Mouse (Mus musculus) liver, embryonic 13.5 days (tissue): ENCODE measurements around the gene Zfp341. TPM values are rescaled to one million over a fixed set of nuclear protein-coding genes. Genes with fewer than 3 reads are reported as not detected.

Experiments used
- ATAC-seq: fragments of 200-750 bp; cut with Nextera tagmentation; 2 replicates; pipeline ENCODE4 v1.8.0; 2017; ENCODE audit warnings: low read depth, mild to moderate bottlenecking, moderate number of reproducible peaks, moderate library complexity
- DNase-seq: peaks from one replicate; pipeline ENCODE4 v3.0.0; 2022
- H3K27ac ChIP-seq: fragments of 300-500 bp; sonication (generic); 2 replicates; pipeline ENCODE4 v1.5.1; 2015; ENCODE audit warnings: moderate library complexity, mild to moderate bottlenecking, inconsistent platforms
- H3K27me3 ChIP-seq: fragments of 300-500 bp; sonication (generic); 2 replicates; pipeline ENCODE4 v1.6.1; 2015; ENCODE audit warnings: mild to moderate bottlenecking, inconsistent platforms
- H3K36me3 ChIP-seq: fragments of 300-500 bp; sonication (generic); 2 replicates; pipeline ENCODE4 v1.6.1; 2015; ENCODE audit warnings: mild to moderate bottlenecking, inconsistent platforms
- H3K4me1 ChIP-seq: fragments of 300-500 bp; sonication (generic); replicated peaks from 2 replicates; pipeline ENCODE4 v1.6.1; 2015; ENCODE audit warnings: inconsistent platforms
- H3K4me2 ChIP-seq: fragments of 300-500 bp; sonication (generic); 2 replicates; pipeline ENCODE4 v1.6.1; 2015; ENCODE audit warnings: inconsistent platforms, mild to moderate bottlenecking, moderate library complexity
- H3K4me3 ChIP-seq: fragments of 300-500 bp; sonication (generic); replicated peaks from 2 replicates; pipeline ENCODE4 v1.5.1; 2015; ENCODE audit warnings: mild to moderate bottlenecking, inconsistent platforms
- H3K9ac ChIP-seq: fragments of 300-500 bp; sonication (generic); 2 replicates; pipeline ENCODE4 v1.6.1; 2015; ENCODE audit warnings: mild to moderate bottlenecking, inconsistent platforms
- H3K9me3 ChIP-seq: fragments of 300-500 bp; sonication (generic); replicated peaks from 2 replicates; pipeline ENCODE4 v1.6.1; 2016; ENCODE audit warnings: inconsistent platforms
- WGBS: fragments of 180-500 bp; shearing (Covaris S2); methylation state at CpG from one replicate; pipeline ENCODE4 v1.1.7; 2015; ENCODE audit not compliant: insufficient replicate concordance; 5-methylcytosine and 5-hydroxymethylcytosine counted together
- polyA plus RNA-seq: library from polyadenylated mRNA; unstranded; fragments of >200 nt; fragmentation: Nextera tagmentation; extraction: Ambion mirVana; gene quantifications from 2 replicates; pipeline ENCODE4 v1.2.1, GENCODE M21; 2015

Gene Zfp341
- polyA plus RNA-seq, 1 experiment from 2014 or later = 2.1 TPM

GRCm38 (mm10) chr2:154591239-154591638 is 21.9 kb upstream of the Zfp341 start:
- Histone ChIP-seq H3K36me3 (peaks cover 56% of the 10 kb centered on the region), H3K27me3 (no peaks in the 10 kb centered on the region), H3K4me2 (no peak overlapping the region), H3K9ac (no peak overlapping the region), H3K27ac (no peak overlapping the region), H3K9me3 (no peaks in the 10 kb centered on the region), H3K4me1 (no peaks in the 10 kb centered on the region), H3K4me3 (no peak overlapping the region)
- no peak for ATAC-seq
- 62% methylated on average over 3 of the region's 3 CpGs for WGBS
- DNase-seq = no peak

GRCm38 (mm10) chr2:154593025-154593424 is 20.1 kb upstream of the Zfp341 start:
- WGBS = 52% methylated on average over 3 of the region's 3 CpGs
- ATAC-seq (no peak), DNase-seq (no peak)
- H3K4me2 ChIP-seq = no peak overlapping the region
- no peak overlapping the region for H3K9ac ChIP-seq
- H3K36me3 ChIP-seq = peaks cover 40% of the 10 kb centered on the region
- H3K4me1 ChIP-seq = peaks cover 7% of the 10 kb centered on the region; the same call in 1 of the 2 replicates
- no peak overlapping the region for H3K4me3 ChIP-seq
- no peaks in the 10 kb centered on the region for H3K27me3 ChIP-seq
- H3K27ac ChIP-seq = no peak overlapping the region
- no peaks in the 10 kb centered on the region for H3K9me3 ChIP-seq

- ATAC-seq (no peak), DNase-seq (no peak)
- H3K9ac ChIP-seq = no peak overlapping the region
- H3K36me3 ChIP-seq = peaks cover 40% of the 10 kb centered on the region
- H3K4me1 ChIP-seq = peaks cover 21% of the 10 kb centered on the region
- no peak overlapping the region for H3K4me3 ChIP-seq
- no peaks in the 10 kb centered on the region for H3K27me3 ChIP-seq
- H3K27ac ChIP-seq = no peak overlapping the region
- no peaks in the 10 kb centered on the region for H3K9me3 ChIP-seq
- no peak overlapping the region for H3K4me2 ChIP-seq
- 77% methylated on average over 5 of the region's 5 CpGs for WGBS
Measured at GRCm38 (mm10) chr2:154595775-154596174, 17.3 kb upstream of the Zfp341 start.

GRCm38 (mm10) chr2:154597399-154597798 is 15.7 kb upstream of the Zfp341 start:
- H3K36me3 ChIP-seq = peaks cover 32% of the 10 kb centered on the region

GRCm38 (mm10) chr2:154600586-154600985 is 12.5 kb upstream of the Zfp341 start:
- no peak for DNase-seq
- Histone ChIP-seq H3K4me2 (no peak overlapping the region), H3K9ac (no peak overlapping the region), H3K9me3 (no peaks in the 10 kb centered on the region), H3K27me3 (no peaks in the 10 kb centered on the region), H3K4me1 (peaks cover 58% of the 10 kb centered on the region), H3K36me3 (peaks cover 5% of the 10 kb centered on the region), H3K4me3 (no peak overlapping the region), H3K27ac (no peak overlapping the region)
- no peak for ATAC-seq
- 65% methylated on average over 6 of the region's 6 CpGs for WGBS

More at GRCm38 (mm10) chr2:154597399-154597798, 15.7 kb upstream of the Zfp341 start:
- no peak overlapping the region for H3K4me3 ChIP-seq
- H3K27me3 ChIP-seq = no peaks in the 10 kb centered on the region
- peaks cover 33% of the 10 kb centered on the region for H3K4me1 ChIP-seq
- H3K4me2 ChIP-seq = no peak overlapping the region
- H3K9ac ChIP-seq = no peak overlapping the region
- no peak overlapping the region for H3K27ac ChIP-seq
- DNase-seq (no peak), ATAC-seq (no peak)
- no peaks in the 10 kb centered on the region for H3K9me3 ChIP-seq
- WGBS = 75% methylated on average over 3 of the region's 3 CpGs

GRCm38 (mm10) chr2:154601324-154601723 is 11.8 kb upstream of the Zfp341 start:
- H3K4me3 ChIP-seq = no peak overlapping the region
- H3K36me3 ChIP-seq = no peaks in the 10 kb centered on the region
- peaks cover 58% of the 10 kb centered on the region for H3K4me1 ChIP-seq
- ATAC-seq = no peak
- H3K9ac ChIP-seq = no peak overlapping the region
- H3K4me2 ChIP-seq = peak overlapping the region; percentile 17; the same call in 1 of the 2 replicates
- no peak overlapping the region for H3K27ac ChIP-seq
- WGBS = 51% methylated on average over 3 of the region's 3 CpGs
- H3K27me3 ChIP-seq = no peaks in the 10 kb centered on the region
- no peaks in the 10 kb centered on the region for H3K9me3 ChIP-seq
- no peak for DNase-seq

- no peaks in the 10 kb centered on the region for H3K36me3 ChIP-seq
- H3K9me3 ChIP-seq = no peaks in the 10 kb centered on the region
- peak overlapping the region; percentile 91 for H3K27ac ChIP-seq
- DNase-seq = no peak
- no peak for ATAC-seq
- no peaks in the 10 kb centered on the region for H3K27me3 ChIP-seq
- H3K4me2 ChIP-seq = peak overlapping the region; percentile 77
- H3K9ac ChIP-seq = peak overlapping the region; percentile 91
- peaks cover 50% of the 10 kb centered on the region for H3K4me1 ChIP-seq
- WGBS = 4% methylated on average over 22 of the region's 22 CpGs
- H3K4me3 ChIP-seq = peak overlapping the region; percentile 78
Measured at GRCm38 (mm10) chr2:154603007-154603637, 10.0 kb upstream of the Zfp341 start.

GRCm38 (mm10) chr2:154603638-154604153 is 9.4 kb upstream of the Zfp341 start, which contains the start of gene Pxmp4:
Gene Pxmp4 (minus strand): TSS chr2:154603708.
- Histone ChIP-seq H3K9me3 (no peaks in the 10 kb centered on the region), H3K4me1 (peaks cover 50% of the 10 kb centered on the region), H3K4me2 (peak within 1 kb of the TSS; percentile 80), H3K9ac (peak within 1 kb of the TSS; percentile 91), H3K27ac (peak within 1 kb of the TSS; percentile 91), H3K36me3 (no peaks in the 10 kb centered on the region), H3K4me3 (peak within 1 kb of the TSS; percentile 78), H3K27me3 (no peaks in the 10 kb centered on the region)
- under 1% methylated on average over 13 of the region's 13 CpGs for WGBS
- ATAC-seq (peak; percentile 100), DNase-seq (peak; percentile 98)

- Histone ChIP-seq H3K9ac (peak overlapping the region; percentile 72), H3K4me3 (peak overlapping the region; percentile 54), H3K27me3 (no peaks in the 10 kb centered on the region), H3K4me2 (peak overlapping the region; percentile 80), H3K4me1 (peaks cover 50% of the 10 kb centered on the region), H3K36me3 (no peaks in the 10 kb centered on the region), H3K27ac (peak overlapping the region; percentile 87), H3K9me3 (no peaks in the 10 kb centered on the region)
- ATAC-seq (no peak), DNase-seq (no peak)
- 16% methylated on average over 7 of the region's 7 CpGs for WGBS
Measured at GRCm38 (mm10) chr2:154604156-154604555, 8.9 kb upstream of the Zfp341 start.

- Histone ChIP-seq H3K4me2 (no peak overlapping the region), H3K4me3 (no peak overlapping the region), H3K27me3 (no peaks in the 10 kb centered on the region), H3K27ac (no peak overlapping the region), H3K36me3 (no peaks in the 10 kb centered on the region), H3K9ac (no peak overlapping the region), H3K4me1 (peaks cover 47% of the 10 kb centered on the region), H3K9me3 (no peaks in the 10 kb centered on the region)
- no peak for DNase-seq
- no peak for ATAC-seq
- WGBS = 76% methylated on average over 1 of the region's 1 CpGs
Measured at GRCm38 (mm10) chr2:154606965-154607364, 6.1 kb upstream of the Zfp341 start.

GRCm38 (mm10) chr2:154609050-154609767 is 3.9 kb upstream of the Zfp341 start:
- H3K27ac ChIP-seq = no peak overlapping the region
- no peak for DNase-seq
- H3K9ac ChIP-seq = 0 out of 2 replicates have a peak overlapping the region, but pooled peaks have one; percentile 3
- no peaks in the 10 kb centered on the region for H3K9me3 ChIP-seq
- H3K4me1 ChIP-seq = peaks cover 48% of the 10 kb centered on the region
- no peaks in the 10 kb centered on the region for H3K36me3 ChIP-seq
- H3K4me2 ChIP-seq = 0 out of 2 replicates have a peak overlapping the region, but pooled peaks have one; percentile 8
- no peak overlapping the region for H3K4me3 ChIP-seq
- H3K27me3 ChIP-seq = no peaks in the 10 kb centered on the region
- ATAC-seq = no peak
- WGBS = 42% methylated on average over 10 of the region's 10 CpGs
